Mouse (Mus musculus) lung, postnatal 0 days (tissue): Measurements from ENCODE around the gene Ntn1. TPM values are rescaled to one million over a fixed set of nuclear protein-coding genes. Genes with fewer than 3 reads are reported as not detected.

Source experiments
- ATAC-seq: fragments of 200-750 bp; cut with Nextera tagmentation; 2 replicates; pipeline ENCODE4 v1.8.0; 2017; ENCODE audit warnings: moderate library complexity
- DNase-seq: peaks from one replicate; pipeline ENCODE4 v3.0.0-alpha.2; 2016; ENCODE audit warnings: low spot score
- H3K27ac ChIP-seq: fragments of 300-500 bp; sonication (generic); 2 replicates; pipeline ENCODE4 v1.5.1; 2014; ENCODE audit warnings: antibody characterized with exemption, mild to moderate bottlenecking, low read length, mixed read lengths
- H3K27me3 ChIP-seq: fragments of 300-500 bp; sonication (generic); replicated peaks from 2 replicates; pipeline ENCODE4 v1.6.1; 2014; ENCODE audit warnings: low read length, mixed read lengths; ENCODE audit not compliant: insufficient read depth
- H3K36me3 ChIP-seq: fragments of 300-500 bp; sonication (generic); 2 replicates; pipeline ENCODE4 v1.6.1; 2014; ENCODE audit warnings: low read length, mixed read lengths; ENCODE audit not compliant: insufficient read depth
- H3K4me1 ChIP-seq: fragments of 300-500 bp; sonication (generic); 2 replicates; pipeline ENCODE4 v1.6.1; 2014; ENCODE audit warnings: antibody characterized with exemption, low read depth, low read length, mixed read lengths; ENCODE audit not compliant: insufficient read depth
- H3K4me2 ChIP-seq: fragments of 300-500 bp; sonication (generic); replicated peaks from 2 replicates; pipeline ENCODE4 v1.6.1; 2014; ENCODE audit warnings: low read depth, mild to moderate bottlenecking, low read length, moderate library complexity, mixed read lengths
- H3K4me3 ChIP-seq: fragments of 300-500 bp; sonication (generic); 2 replicates; pipeline ENCODE4 v1.5.1; 2014; ENCODE audit warnings: low read depth, low read length
- H3K9ac ChIP-seq: fragments of 300-500 bp; sonication (generic); replicated peaks from 2 replicates; pipeline ENCODE4 v1.6.1; 2014; ENCODE audit warnings: low read depth, mild to moderate bottlenecking
- H3K9me3 ChIP-seq: fragments of 300-500 bp; sonication (generic); 2 replicates; pipeline ENCODE4 v1.6.1; 2016; ENCODE audit warnings: low read length, mixed read lengths
- CTCF ChIP-seq: IDR thresholded peaks from 2 replicates; pipeline ENCODE4 v1.5.1; 2016; ENCODE audit warnings: antibody characterized with exemption, mild to moderate bottlenecking
- EP300 ChIP-seq: IDR thresholded peaks from 2 replicates; pipeline ENCODE4 v1.6.1; 2016; ENCODE audit warnings: antibody characterized with exemption, mild to moderate bottlenecking, control low read depth
- WGBS: fragments of 180-500 bp; shearing (Covaris S2); extraction: QIAGEN DNeasy Blood & Tissue Kit; methylation state at CpG from one replicate; pipeline ENCODE4 v1.1.7; 2014; 5-methylcytosine and 5-hydroxymethylcytosine counted together
- polyA plus RNA-seq: library from polyadenylated mRNA; unstranded; fragments of >200 nt; fragmentation: Nextera tagmentation; extraction: Ambion mirVana; gene quantifications from 2 replicates; pipeline ENCODE4 v1.2.1, GENCODE M21; 2015

Gene Ntn1
- polyA plus RNA-seq, 1 experiment from 2014 or later: 7.2 TPM

- DNase-seq (no peak), ATAC-seq (no peak)
- Histone ChIP-seq H3K4me3 (no peak overlapping the region), H3K27ac (no peak overlapping the region), H3K36me3 (no peaks in the 10 kb centered on the region), H3K9ac (no peak overlapping the region), H3K9me3 (no peaks in the 10 kb centered on the region), H3K4me1 (no peaks in the 10 kb centered on the region), H3K27me3 (no peaks in the 10 kb centered on the region), H3K4me2 (no peak overlapping the region)
- 87% methylated on average over 5 of the region's 5 CpGs for WGBS
- TF ChIP-seq EP300 (no peak), CTCF (no peak)
These were observed 155.7 kb downstream of the Ntn1 start for GRCm38 (mm10) chr11:68244992-68245261.

DNA sequence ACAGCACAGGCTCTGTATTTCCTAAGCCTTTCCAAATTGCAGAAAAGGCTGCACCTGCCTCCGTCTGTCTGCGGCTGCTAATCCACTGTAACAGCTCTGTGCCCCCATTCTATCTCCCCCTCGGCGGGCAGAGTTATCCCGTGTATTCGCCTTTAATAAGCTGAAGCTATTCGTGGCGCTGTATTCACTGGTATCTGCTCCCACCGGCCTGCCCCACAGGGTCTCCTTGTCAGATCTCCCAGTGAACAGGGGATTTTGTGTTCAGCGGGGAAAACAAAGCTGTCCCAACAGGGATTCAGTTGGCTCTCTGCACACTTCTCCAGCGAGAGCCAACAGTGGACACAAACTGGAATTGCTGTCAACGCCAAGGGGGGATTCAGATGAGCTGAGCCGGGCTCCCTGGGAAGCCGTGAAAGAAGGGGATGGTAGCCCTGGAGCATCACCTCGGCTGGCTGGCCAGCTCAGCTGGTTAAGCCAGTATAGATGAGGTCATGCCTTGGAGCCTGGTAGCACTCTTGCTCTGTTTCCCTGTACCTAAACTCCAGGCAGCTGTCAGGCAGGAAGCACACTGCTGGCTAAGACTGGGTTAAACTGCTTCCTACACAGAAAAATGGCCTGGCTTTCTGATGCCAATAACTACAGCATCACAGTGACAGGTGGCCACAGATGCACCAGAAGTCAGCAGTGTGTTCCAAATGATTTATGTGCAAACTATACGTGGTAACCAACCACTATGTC is 156.2 kb downstream of the Ntn1 start:
- DNase-seq (no peak), ATAC-seq (no peak)
- H3K36me3 ChIP-seq: no peaks in the 10 kb centered on the region
- H3K9me3 ChIP-seq: no peaks in the 10 kb centered on the region
- H3K4me2 ChIP-seq: no peak overlapping the region
- no peak overlapping the region for H3K27ac ChIP-seq
- H3K4me3 ChIP-seq: no peak overlapping the region
- H3K9ac ChIP-seq: no peak overlapping the region
- H3K4me1 ChIP-seq: no peaks in the 10 kb centered on the region
- TF ChIP-seq EP300 (no peak), CTCF (no peak)
- no peaks in the 10 kb centered on the region for H3K27me3 ChIP-seq
- WGBS: 79% methylated on average over 16 of the region's 16 CpGs

DNA sequence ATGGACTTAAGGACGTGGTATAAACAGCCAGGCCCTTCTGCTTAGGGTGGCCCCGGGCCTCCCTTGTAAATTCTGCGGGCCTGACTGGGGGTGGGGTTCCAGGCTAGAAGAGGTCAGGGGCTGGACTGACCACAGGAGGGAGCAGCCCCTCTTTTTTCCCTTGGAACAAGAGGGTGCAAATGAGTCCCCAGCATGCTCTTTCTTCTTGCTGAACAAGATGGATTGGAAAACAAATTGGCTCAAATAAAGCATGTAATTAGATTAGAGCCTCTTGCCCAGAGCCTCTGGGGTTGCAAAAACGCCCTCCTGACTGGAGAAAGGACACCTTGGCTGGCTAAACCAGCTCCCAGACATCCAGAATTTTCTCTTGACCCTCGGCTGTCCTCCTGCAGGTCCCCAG is 160.9 kb downstream of the Ntn1 start:
- Histone ChIP-seq H3K4me2 (no peak overlapping the region), H3K9ac (no peak overlapping the region), H3K4me1 (no peaks in the 10 kb centered on the region), H3K4me3 (no peak overlapping the region), H3K27ac (no peak overlapping the region), H3K36me3 (no peaks in the 10 kb centered on the region), H3K27me3 (no peaks in the 10 kb centered on the region), H3K9me3 (no peaks in the 10 kb centered on the region)
- ATAC-seq: no peak
- no peak for TF ChIP-seq EP300
- TF ChIP-seq CTCF: no peak
- WGBS: 70% methylated on average over 5 of the region's 5 CpGs
- DNase-seq: no peak

DNA sequence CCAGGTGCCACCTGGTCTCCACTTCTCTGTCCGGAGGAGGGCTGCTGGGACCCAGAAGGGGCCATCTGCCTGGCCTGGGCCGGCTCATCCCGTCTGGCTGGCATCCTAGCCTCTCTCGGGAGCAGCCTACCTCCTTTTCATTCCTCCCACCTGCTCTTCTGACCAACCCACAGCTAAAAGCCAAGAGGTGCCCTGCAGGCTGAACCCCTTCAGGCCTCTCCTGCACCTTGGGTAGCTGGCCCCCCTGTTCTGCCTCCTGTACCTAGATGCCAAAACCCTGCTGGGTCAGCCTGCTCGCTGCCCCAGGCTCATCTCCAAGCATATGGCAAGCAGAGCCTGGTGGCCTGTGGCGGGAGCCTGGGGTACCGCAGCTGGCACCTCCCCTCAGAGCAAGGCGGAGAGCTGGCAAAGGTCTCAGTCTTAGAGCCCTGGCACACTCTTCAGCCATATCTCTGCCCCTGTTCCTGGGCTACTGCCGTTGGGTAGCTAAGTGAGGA is 167.1 kb downstream of the Ntn1 start:
- Histone ChIP-seq H3K9ac (no peak overlapping the region), H3K36me3 (no peaks in the 10 kb centered on the region), H3K4me1 (no peaks in the 10 kb centered on the region; the same call in 1 of the 2 replicates), H3K27ac (no peak overlapping the region), H3K4me3 (no peak overlapping the region), H3K9me3 (no peaks in the 10 kb centered on the region), H3K27me3 (no peaks in the 10 kb centered on the region), H3K4me2 (no peak overlapping the region)
- TF ChIP-seq EP300 (no peak), CTCF (no peak)
- DNase-seq: no peak
- no peak for ATAC-seq
- 80% methylated on average over 9 of the region's 9 CpGs for WGBS

GRCm38 (mm10) chr11:68231558-68231957 is 169.1 kb downstream of the Ntn1 start:
- WGBS: 98% methylated on average over 5 of the region's 5 CpGs
- Histone ChIP-seq H3K4me2 (no peak overlapping the region), H3K4me3 (no peak overlapping the region), H3K9ac (no peak overlapping the region), H3K9me3 (no peaks in the 10 kb centered on the region), H3K27ac (no peak overlapping the region), H3K4me1 (no peaks in the 10 kb centered on the region; the same call in 1 of the 2 replicates), H3K36me3 (no peaks in the 10 kb centered on the region), H3K27me3 (no peaks in the 10 kb centered on the region)
- ATAC-seq (no peak), DNase-seq (no peak)
- TF ChIP-seq EP300 (no peak), CTCF (peak; percentile 43)

DNA sequence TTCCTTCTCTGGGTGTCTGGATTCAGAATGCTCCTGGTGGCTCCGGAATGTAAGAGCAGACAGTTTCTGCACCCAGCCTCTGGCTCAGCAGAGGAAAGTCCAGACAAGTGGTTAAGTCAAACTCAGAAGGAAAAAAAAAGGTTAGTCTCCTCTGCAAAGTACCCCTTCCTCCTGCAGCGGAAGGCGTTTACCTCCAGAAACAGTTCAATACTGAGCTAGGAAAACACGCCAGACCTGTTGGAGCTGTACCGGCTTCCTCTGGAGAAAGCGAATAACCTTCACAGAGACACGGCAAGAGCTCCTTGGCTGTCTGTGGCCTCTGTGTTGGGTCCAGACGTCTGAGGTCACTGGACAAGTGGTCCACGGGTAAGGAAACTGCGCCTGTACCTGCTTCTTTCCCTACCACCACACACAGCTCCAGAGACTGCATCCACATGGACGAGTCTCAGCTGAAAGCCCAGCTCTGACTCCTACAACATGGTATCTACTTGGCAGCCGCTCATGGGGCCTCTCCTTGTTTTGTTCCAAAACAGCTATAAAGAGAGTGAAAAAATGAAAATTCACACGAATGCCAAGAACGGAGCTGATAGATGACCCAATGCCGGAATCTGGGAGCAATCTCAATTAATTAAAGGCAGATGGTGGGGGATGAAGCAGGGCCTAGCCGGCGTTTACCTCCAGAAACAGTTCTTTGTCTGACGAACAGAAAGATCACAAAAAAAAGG is 171.5 kb downstream of the Ntn1 start:
- H3K36me3 ChIP-seq: no peaks in the 10 kb centered on the region
- peak; percentile 65 for DNase-seq

More for the DNA sequence above, 171.5 kb downstream of the Ntn1 start:
- no peak; the same call in 1 of the 2 replicates for TF ChIP-seq CTCF
- TF ChIP-seq EP300: no peak
- Histone ChIP-seq H3K9me3 (no peaks in the 10 kb centered on the region), H3K4me1 (no peaks in the 10 kb centered on the region; the same call in 1 of the 2 replicates), H3K4me2 (no peak overlapping the region), H3K27ac (no peak overlapping the region; the same call in 1 of the 2 replicates), H3K4me3 (no peak overlapping the region), H3K27me3 (no peaks in the 10 kb centered on the region), H3K9ac (no peak overlapping the region)
- WGBS: 45% methylated on average over 18 of the region's 18 CpGs
- ATAC-seq: peak; percentile 47
